Mouse (Mus musculus) brain, embryonic 14.5 days (tissue): ENCODE results near the gene Cyp4f40. TPM values are rescaled to one million over a fixed set of nuclear protein-coding genes. Genes with fewer than 3 reads are reported as not detected.
"Not testable (repeated sequence)": the region's sequence is repeated elsewhere in the genome, so short reads cannot be mapped to it uniquely, and the experiment has no call there.

Source experiments
- DNase-seq: peaks from one replicate; pipeline ENCODE4 v3.0.0-alpha.2; 2011; ENCODE audit warnings: low read depth
- CTCF ChIP-seq: fragments of 200-500 bp; IDR thresholded peaks from 2 replicates; pipeline ENCODE4 v1.5.1; 2012; ENCODE audit warnings: inconsistent platforms, mild to moderate bottlenecking, moderate library complexity, borderline replicate concordance; ENCODE audit not compliant: insufficient read depth, insufficient read length; ENCODE audit errors: extremely low read depth
- POLR2A ChIP-seq: fragments of 200-500 bp; IDR thresholded peaks from 2 replicates; pipeline ENCODE4 v1.6.1; 2012; ENCODE audit warnings: mild to moderate bottlenecking, inconsistent platforms, borderline replicate concordance; ENCODE audit not compliant: poor library complexity, insufficient read depth, insufficient read length, severe bottlenecking; ENCODE audit errors: extremely low read depth
- polyA plus RNA-seq: library from polyadenylated mRNA; depleted of rRNA; stranded (reverse); fragments of >200 nt; gene quantifications from 2 replicates; pipeline ENCODE4 v1.2.3, GENCODE M21; 2012; rRNA removed

Cyp4f40 gene
- polyA plus RNA-seq = 0.14 TPM in 1 of 2 replicates, not detected in the other

GRCm38 (mm10) chr17:32658712-32659111, at the start of gene Cyp4f40:
Gene Cyp4f40 (plus strand): TSS chr17:32658900.
- TF ChIP-seq CTCF (no peak), POLR2A (no peak)
- DNase-seq = peak; percentile 49

GRCm38 (mm10) chr17:32610231-32610630, 48.5 kb upstream of the Cyp4f40 start:
- not testable (repeated sequence) for DNase-seq

- no peak for TF ChIP-seq CTCF
- DNase-seq = no peak
Measured at GRCm38 (mm10) chr17:32610896-32611295, 47.8 kb upstream of the Cyp4f40 start.

GRCm38 (mm10) chr17:32612417-32612816, 46.3 kb upstream of the Cyp4f40 start:
- no peak for DNase-seq
- TF ChIP-seq POLR2A = no peak
- TF ChIP-seq CTCF = no peak

GRCm38 (mm10) chr17:32617252-32617651, 41.4 kb upstream of the Cyp4f40 start:
- TF ChIP-seq CTCF (no peak), POLR2A (no peak)
- no peak for DNase-seq

GRCm38 (mm10) chr17:32621018-32621417, 37.7 kb upstream of the Cyp4f40 start, which contains the start of gene Cyp4f37:
Gene Cyp4f37 (plus strand): TSS chr17:32621309.
- not testable (repeated sequence) for DNase-seq

- not testable (repeated sequence) for DNase-seq
Measured at GRCm38 (mm10) chr17:32629726-32630125, 29.0 kb upstream of the Cyp4f40 start.

GRCm38 (mm10) chr17:32631936-32632335, 26.8 kb upstream of the Cyp4f40 start:
- no peak for DNase-seq
- TF ChIP-seq CTCF (no peak), POLR2A (no peak)

GRCm38 (mm10) chr17:32634242-32634971, 24.3 kb upstream of the Cyp4f40 start:
- not testable (repeated sequence) for DNase-seq

- DNase-seq = peak; percentile 92
- peak; percentile 94 for TF ChIP-seq CTCF
- TF ChIP-seq POLR2A = no peak
Measured at GRCm38 (mm10) chr17:32634972-32635314, 23.8 kb upstream of the Cyp4f40 start.

- no peak for TF ChIP-seq CTCF
- no peak for TF ChIP-seq POLR2A
- DNase-seq = no peak
Measured at GRCm38 (mm10) chr17:32636341-32636740, 22.4 kb upstream of the Cyp4f40 start.

- TF ChIP-seq CTCF (no peak), POLR2A (no peak)
- no peak for DNase-seq
Measured at GRCm38 (mm10) chr17:32637151-32637550, 21.5 kb upstream of the Cyp4f40 start.

GRCm38 (mm10) chr17:32646631-32647030, 12.1 kb upstream of the Cyp4f40 start:
- DNase-seq = no peak
- no peak for TF ChIP-seq CTCF
- no peak for TF ChIP-seq POLR2A
